Mouse (Mus musculus): ENCODE measurements at regions not wholly inside any gene's neighbourhood (a gene's known extent, or its start where the extent isn't known, plus 50 kb on each side); places are given as distances from the start of the nearest gene placed in this dataset.

- Histone ChIP-seq H3K4me3 (replicated peaks; ENCODE audit: low read length) (no peak overlapping the region), H3K9me3 (ENCODE audit: control insufficient read depth, low read length) (no peaks in the 10 kb centered on the region), H3K27ac (replicated peaks; ENCODE audit: low read depth, low read length) (no peak overlapping the region), H3K4me2 (replicated peaks; ENCODE audit: low read depth, low read length, severe bottlenecking) (no peak overlapping the region), H3K9ac (ENCODE audit: low read depth, low read length, severe bottlenecking) (no peak overlapping the region), H3K36me3 (ENCODE audit: control insufficient read depth, insufficient read depth, low read length) (no peaks in the 10 kb centered on the region), H3K27me3 (ENCODE audit: control insufficient read depth, insufficient read depth, low read length) (no peaks in the 10 kb centered on the region), H3K4me1 (ENCODE audit: control insufficient read depth, insufficient read depth, low read length) (no peaks in the 10 kb centered on the region)
- TF ChIP-seq POLR2A (IDR thresholded peaks at IDR 0.05; ENCODE audit: borderline replicate concordance, extremely low read depth, insufficient read depth, insufficient read length), result no peak
- DNase-seq (ENCODE audit: low spot score) (no peak), ATAC-seq (ENCODE audit: low FRiP score, low read depth) (no peak)
Measured at GRCm38 (mm10) chr4:64622771-64623170, 501.2 kb upstream of the Pappa start.

GRCm38 (mm10) chr4:64632189-64632588 lies 491.8 kb upstream of the Pappa start:
- Histone ChIP-seq H3K9me3 (ENCODE audit: control insufficient read depth, low read length) (no peaks in the 10 kb centered on the region), H3K36me3 (ENCODE audit: control insufficient read depth, insufficient read depth, low read length) (no peaks in the 10 kb centered on the region), H3K9ac (ENCODE audit: low read depth, low read length, severe bottlenecking) (no peak overlapping the region), H3K27ac (replicated peaks; ENCODE audit: low read depth, low read length) (no peak overlapping the region), H3K4me1 (ENCODE audit: control insufficient read depth, insufficient read depth, low read length) (no peaks in the 10 kb centered on the region), H3K4me3 (replicated peaks; ENCODE audit: low read length) (no peak overlapping the region), H3K4me2 (replicated peaks; ENCODE audit: low read depth, low read length, severe bottlenecking) (no peak overlapping the region), H3K27me3 (ENCODE audit: control insufficient read depth, insufficient read depth, low read length) (no peaks in the 10 kb centered on the region)
- DNase-seq (ENCODE audit: low spot score) (no peak), ATAC-seq (ENCODE audit: low FRiP score, low read depth) (no peak)
- WGBS, result 44% methylated on average over 1 of the region's 1 CpGs
- no peak for TF ChIP-seq POLR2A (IDR thresholded peaks at IDR 0.05; ENCODE audit: borderline replicate concordance, extremely low read depth, insufficient read depth, insufficient read length)

- Histone ChIP-seq H3K4me2 (replicated peaks; ENCODE audit: low read depth, low read length, severe bottlenecking) (no peak overlapping the region), H3K27me3 (ENCODE audit: control insufficient read depth, insufficient read depth, low read length) (no peaks in the 10 kb centered on the region), H3K27ac (replicated peaks; ENCODE audit: low read depth, low read length) (no peak overlapping the region), H3K9ac (ENCODE audit: low read depth, low read length, severe bottlenecking) (no peak overlapping the region), H3K4me1 (ENCODE audit: control insufficient read depth, insufficient read depth, low read length) (no peaks in the 10 kb centered on the region), H3K9me3 (ENCODE audit: control insufficient read depth, low read length) (no peaks in the 10 kb centered on the region), H3K4me3 (replicated peaks; ENCODE audit: low read length) (no peak overlapping the region), H3K36me3 (ENCODE audit: control insufficient read depth, insufficient read depth, low read length) (no peaks in the 10 kb centered on the region)
- DNase-seq (ENCODE audit: low spot score) (no peak), ATAC-seq (ENCODE audit: low FRiP score, low read depth) (no peak)
- no peak for TF ChIP-seq POLR2A (IDR thresholded peaks at IDR 0.05; ENCODE audit: borderline replicate concordance, extremely low read depth, insufficient read depth, insufficient read length)
- WGBS, result 84% methylated on average over 2 of the region's 2 CpGs
Measured at GRCm38 (mm10) chr4:64635256-64635962, 488.6 kb upstream of the Pappa start.

- H3K9me3 ChIP-seq (ENCODE audit: control insufficient read depth, low read length), result no peaks in the 10 kb centered on the region
- H3K27ac ChIP-seq (replicated peaks; ENCODE audit: low read depth, low read length), result no peak overlapping the region
- H3K9ac ChIP-seq (ENCODE audit: low read depth, low read length, severe bottlenecking), result no peak overlapping the region
- no peaks in the 10 kb centered on the region for H3K36me3 ChIP-seq (ENCODE audit: control insufficient read depth, insufficient read depth, low read length)
- no peaks in the 10 kb centered on the region for H3K4me1 ChIP-seq (ENCODE audit: control insufficient read depth, insufficient read depth, low read length)
- WGBS, result 81% methylated on average over 3 of the region's 3 CpGs
- no peak overlapping the region for H3K4me2 ChIP-seq (replicated peaks; ENCODE audit: low read depth, low read length, severe bottlenecking)
- ATAC-seq (ENCODE audit: low FRiP score, low read depth) (no peak), DNase-seq (ENCODE audit: low spot score) (no peak)
- TF ChIP-seq POLR2A (IDR thresholded peaks at IDR 0.05; ENCODE audit: borderline replicate concordance, extremely low read depth, insufficient read depth, insufficient read length), result no peak
- no peaks in the 10 kb centered on the region for H3K27me3 ChIP-seq (ENCODE audit: control insufficient read depth, insufficient read depth, low read length)
- no peak overlapping the region for H3K4me3 ChIP-seq (replicated peaks; ENCODE audit: low read length)
Measured at GRCm38 (mm10) chr4:64640056-64640455, 483.9 kb upstream of the Pappa start.

GRCm38 (mm10) chr4:64640976-64641375 lies 483.0 kb upstream of the Pappa start:
- H3K9me3 ChIP-seq (ENCODE audit: control insufficient read depth, low read length), result no peaks in the 10 kb centered on the region
- H3K4me2 ChIP-seq (replicated peaks; ENCODE audit: low read depth, low read length, severe bottlenecking), result no peak overlapping the region
- WGBS, result 88% methylated on average over 1 of the region's 1 CpGs
- no peaks in the 10 kb centered on the region for H3K36me3 ChIP-seq (ENCODE audit: control insufficient read depth, insufficient read depth, low read length)
- no peak overlapping the region for H3K27ac ChIP-seq (replicated peaks; ENCODE audit: low read depth, low read length)
- H3K4me3 ChIP-seq (replicated peaks; ENCODE audit: low read length), result no peak overlapping the region
- DNase-seq (ENCODE audit: low spot score) (no peak), ATAC-seq (ENCODE audit: low FRiP score, low read depth) (no peak)
- no peaks in the 10 kb centered on the region for H3K4me1 ChIP-seq (ENCODE audit: control insufficient read depth, insufficient read depth, low read length)
- no peak overlapping the region for H3K9ac ChIP-seq (ENCODE audit: low read depth, low read length, severe bottlenecking)
- no peak for TF ChIP-seq POLR2A (IDR thresholded peaks at IDR 0.05; ENCODE audit: borderline replicate concordance, extremely low read depth, insufficient read depth, insufficient read length)
- H3K27me3 ChIP-seq (ENCODE audit: control insufficient read depth, insufficient read depth, low read length), result no peaks in the 10 kb centered on the region

Data from limb, embryonic 14.5 days (tissue).